Mouse (Mus musculus) cortical plate, adult 2 months (tissue): ENCODE data around the gene Ifitm3. TPM values are rescaled to one million over a fixed set of nuclear protein-coding genes. Genes with fewer than 3 reads are reported as not detected.
"Not testable (repeated sequence)": the region's sequence is repeated elsewhere in the genome, so short reads cannot be mapped to it uniquely, and the experiment has no call there.

Experiments
- H3K27ac ChIP-seq: fragments of 200-500 bp; 2 replicates; pipeline ENCODE4 v1.5.1; 2012; ENCODE audit warnings: low read length, control low read depth, inconsistent platforms; ENCODE audit not compliant: insufficient read depth
- H3K4me1 ChIP-seq: fragments of 200-500 bp; 2 replicates; pipeline ENCODE4 v1.6.1; 2011; ENCODE audit warnings: low read length; ENCODE audit not compliant: control insufficient read depth, insufficient read depth
- H3K4me3 ChIP-seq: fragments of 200-500 bp; 2 replicates; pipeline ENCODE4 v1.5.1; 2011; ENCODE audit warnings: mild to moderate bottlenecking, low read length, control low read depth; ENCODE audit not compliant: insufficient read depth
- CTCF ChIP-seq: fragments of 200-500 bp; IDR thresholded peaks from 2 replicates; pipeline ENCODE4 v1.5.1; 2011; ENCODE audit warnings: mild to moderate bottlenecking, control low read depth, low read length; ENCODE audit not compliant: insufficient read depth; ENCODE audit errors: extremely low read depth
- POLR2A ChIP-seq: fragments of 200-500 bp; IDR thresholded peaks from 2 replicates; pipeline ENCODE4 v1.6.1; 2011; ENCODE audit warnings: mild to moderate bottlenecking, low read length, control low read depth; ENCODE audit not compliant: insufficient read depth; ENCODE audit errors: extremely low read depth
- polyA plus RNA-seq: library from polyadenylated mRNA; depleted of rRNA; stranded (reverse); fragments of >200 nt; gene quantifications from 2 replicates; pipeline ENCODE4 v1.2.3, GENCODE M21; 2012

Ifitm3 gene
- polyA plus RNA-seq, 1 experiment, result 59.6 TPM

DNA sequence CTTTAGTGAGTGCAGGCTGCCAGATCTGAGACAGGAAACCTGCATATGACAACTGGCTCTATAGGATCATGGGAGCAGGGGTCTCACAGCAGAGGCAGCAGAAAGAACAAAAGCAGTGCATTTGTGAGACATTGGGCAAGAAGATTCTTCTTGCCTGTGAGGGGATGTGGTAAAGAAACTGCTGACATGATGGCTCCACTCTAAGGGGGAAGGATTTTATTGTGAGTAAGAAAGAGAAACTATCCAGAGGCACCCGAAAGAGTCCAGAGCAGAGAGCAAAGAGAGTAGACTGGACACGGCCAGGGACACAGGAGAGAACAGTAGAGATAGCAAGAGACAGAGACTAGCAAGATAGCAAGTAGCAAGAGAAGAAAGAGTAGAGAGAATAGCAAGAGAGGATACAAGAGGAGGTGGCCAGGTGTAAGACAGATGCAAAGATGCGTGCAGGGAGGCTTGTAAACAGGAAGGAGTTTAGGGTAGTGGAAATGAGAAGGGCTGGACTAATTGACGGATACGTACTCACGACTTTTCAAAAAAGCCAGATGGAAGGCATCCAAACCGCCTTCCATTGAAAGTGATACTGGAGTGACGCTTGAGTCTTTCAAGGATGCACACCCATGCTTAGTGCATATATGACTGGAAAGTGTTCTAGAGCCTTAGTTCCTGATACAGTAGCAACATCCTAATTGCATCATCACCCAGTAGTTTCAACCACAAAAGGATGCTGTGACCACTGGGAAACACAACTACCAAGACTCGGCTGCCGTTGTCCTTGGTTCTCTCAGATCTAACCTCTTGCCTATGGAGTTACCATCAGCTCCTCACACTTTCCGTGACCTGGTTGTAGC lies 11.5 kb downstream of the Ifitm3 start:
- TF ChIP-seq CTCF, result no peak
- no peak for TF ChIP-seq POLR2A
- Histone ChIP-seq H3K4me1 (no peaks in the 10 kb centered on the region), H3K4me3 (no peak overlapping the region), H3K27ac (peak overlapping the region; percentile 31; the same call in 1 of the 2 replicates)

DNA sequence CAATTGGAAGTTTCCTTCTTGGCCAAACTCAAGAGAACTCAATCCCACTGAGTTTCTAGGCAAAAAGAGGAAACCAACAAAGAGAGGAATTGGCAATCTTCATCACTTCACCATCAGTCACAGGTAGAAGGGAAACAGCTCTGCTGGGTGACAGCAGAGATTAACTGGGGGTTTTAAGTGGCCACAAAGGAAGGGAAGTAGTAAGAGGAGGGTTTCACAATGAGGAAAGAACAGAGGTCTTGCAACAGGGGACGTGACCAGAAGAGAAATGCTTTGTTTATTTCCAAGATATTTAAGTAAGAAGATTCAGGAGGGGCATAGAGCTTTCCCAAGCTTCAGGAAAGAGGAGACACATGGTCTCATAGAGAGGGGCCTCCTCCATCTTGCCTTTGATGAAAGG lies 12.8 kb downstream of the Ifitm3 start:
- Histone ChIP-seq H3K4me1 (no peaks in the 10 kb centered on the region), H3K4me3 (no peak overlapping the region), H3K27ac (no peak overlapping the region)
- TF ChIP-seq CTCF, result no peak
- TF ChIP-seq POLR2A, result no peak

DNA sequence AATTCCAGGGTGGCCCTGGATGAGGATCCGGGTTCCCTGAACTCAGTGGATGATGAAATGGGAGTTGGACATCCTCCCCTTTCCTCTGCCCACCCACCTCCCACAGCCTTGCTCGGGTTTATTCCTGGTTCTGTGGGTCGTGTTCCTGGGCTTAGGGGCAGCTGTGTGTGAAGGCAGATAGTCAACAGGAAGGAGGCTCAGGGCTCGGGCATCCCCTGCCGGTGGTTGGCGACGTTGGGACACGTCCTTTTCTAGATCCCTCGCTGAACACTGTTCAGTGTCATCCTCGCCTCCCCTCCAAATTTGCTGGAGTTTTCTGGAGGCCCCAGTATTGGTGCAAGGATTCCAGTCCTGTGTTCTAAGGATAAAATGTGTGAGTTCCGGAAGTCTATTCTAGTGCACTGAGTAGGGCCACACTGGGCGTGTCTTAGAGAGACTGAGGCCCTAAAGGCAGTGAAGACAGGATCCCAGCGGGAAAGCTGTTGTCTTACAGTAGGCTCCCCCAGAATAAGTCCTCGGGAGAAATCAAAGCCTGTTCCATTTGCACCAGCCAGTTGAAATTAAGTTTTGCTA lies 19.4 kb downstream of the Ifitm3 start:
- H3K27ac ChIP-seq, result no peak overlapping the region
- no peaks in the 10 kb centered on the region for H3K4me1 ChIP-seq
- no peak for TF ChIP-seq POLR2A
- TF ChIP-seq CTCF, result no peak
- H3K4me3 ChIP-seq, result no peak overlapping the region

DNA sequence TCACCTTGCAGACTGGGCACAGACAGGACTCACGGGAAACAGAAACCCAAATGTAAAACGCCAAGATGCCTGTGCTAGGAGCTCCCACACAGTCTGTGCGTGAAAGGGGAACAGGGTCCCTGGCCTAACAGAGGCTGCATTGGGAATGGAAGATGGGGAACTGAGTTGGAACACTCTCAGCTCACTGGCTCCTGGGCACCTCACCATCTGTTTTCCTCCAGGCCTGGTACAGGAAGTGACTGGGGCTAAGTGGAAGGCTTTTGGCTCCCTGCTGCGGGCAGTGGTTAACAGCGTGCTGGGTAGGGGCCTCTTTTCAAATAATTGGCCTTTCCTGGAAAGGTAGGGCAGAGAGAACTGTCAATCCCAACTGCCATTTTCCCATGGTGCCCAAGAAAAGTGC lies 19.9 kb downstream of the Ifitm3 start:
- Histone ChIP-seq H3K4me3 (no peak overlapping the region), H3K27ac (no peak overlapping the region), H3K4me1 (no peaks in the 10 kb centered on the region)
- TF ChIP-seq POLR2A (no peak), CTCF (no peak)

GRCm38 (mm10) chr7:140990185-140990584 lies 20.4 kb downstream of the Ifitm3 start:
- TF ChIP-seq POLR2A (no peak), CTCF (no peak)
- H3K4me3 ChIP-seq, result no peak overlapping the region
- no peaks in the 10 kb centered on the region for H3K4me1 ChIP-seq
- no peak overlapping the region for H3K27ac ChIP-seq

DNA sequence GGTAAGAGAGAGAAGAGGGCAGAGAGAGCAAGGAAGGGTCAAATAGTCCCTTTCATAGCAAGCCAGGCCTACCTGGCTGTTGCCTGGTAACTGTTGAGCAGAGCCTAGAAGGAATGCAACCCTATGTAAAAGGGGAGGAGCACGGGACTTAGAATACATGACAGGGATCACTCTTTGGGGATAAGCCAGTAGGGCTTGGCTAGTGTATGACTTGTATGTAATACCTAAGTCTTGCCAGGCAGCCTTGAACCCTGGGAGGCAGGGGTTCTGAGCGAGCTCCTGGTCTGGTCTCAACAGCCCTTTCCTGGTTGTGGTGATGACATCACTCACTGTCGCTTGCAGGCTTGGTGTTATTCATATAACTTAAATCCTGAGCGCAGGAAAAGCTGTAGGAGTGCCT lies 21.5 kb downstream of the Ifitm3 start:
- Histone ChIP-seq H3K4me1 (no peaks in the 10 kb centered on the region), H3K4me3 (no peak overlapping the region)
- TF ChIP-seq POLR2A (no peak), CTCF (no peak)

GRCm38 (mm10) chr7:140987182-140988138 lies 23.1 kb downstream of the Ifitm3 start:
- Histone ChIP-seq H3K27ac (no peak overlapping the region), H3K4me1 (no peaks in the 10 kb centered on the region), H3K4me3 (no peak overlapping the region)
- TF ChIP-seq POLR2A (no peak), CTCF (no peak)

More for the DNA sequence above, 21.5 kb downstream of the Ifitm3 start:
- H3K27ac ChIP-seq, result no peak overlapping the region

DNA sequence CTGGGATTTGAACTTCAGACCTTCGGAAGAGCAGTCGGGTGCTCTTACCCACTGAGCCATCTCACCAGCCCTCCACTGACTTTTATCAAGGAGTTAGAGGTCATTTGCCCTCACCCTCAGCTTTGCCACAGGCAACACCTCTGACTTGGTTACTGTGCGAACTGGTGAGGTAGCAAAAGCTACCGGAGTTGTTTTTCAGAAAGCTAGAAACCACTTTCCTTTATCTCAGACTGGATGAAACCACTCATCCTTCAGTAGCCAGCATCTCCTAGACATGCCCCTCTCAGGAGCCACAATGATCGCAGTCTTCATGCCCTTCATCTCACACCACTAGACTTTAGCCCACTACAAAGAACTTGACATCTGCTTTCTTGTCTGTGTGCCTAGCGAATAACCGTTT lies 27.6 kb downstream of the Ifitm3 start:
- TF ChIP-seq CTCF, result no peak
- no peak for TF ChIP-seq POLR2A
- Histone ChIP-seq H3K4me1 (no peaks in the 10 kb centered on the region), H3K27ac (no peak overlapping the region), H3K4me3 (no peak overlapping the region)

DNA sequence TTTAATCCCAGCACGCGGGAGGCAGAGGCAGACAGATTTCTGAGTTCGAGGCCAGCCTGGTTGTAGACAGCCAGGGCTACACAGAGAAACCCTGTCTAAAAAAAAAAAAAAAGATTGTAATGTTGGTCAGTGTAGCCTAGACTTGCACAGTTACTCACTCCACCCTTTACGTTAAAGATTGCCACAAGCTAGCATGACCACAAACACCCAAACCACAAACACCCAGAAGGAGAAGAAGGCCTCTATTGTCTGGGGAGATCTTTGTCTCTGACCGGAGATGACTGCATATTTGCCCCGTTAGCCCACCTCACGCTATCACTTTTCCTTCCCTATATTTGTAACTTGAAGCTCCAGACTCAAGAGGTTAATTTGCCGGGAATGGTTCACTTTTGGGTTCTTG lies 28.9 kb downstream of the Ifitm3 start:
- H3K4me3 ChIP-seq, result no peak overlapping the region
- no peak for TF ChIP-seq POLR2A
- no peak for TF ChIP-seq CTCF
- no peak overlapping the region for H3K27ac ChIP-seq
- no peaks in the 10 kb centered on the region for H3K4me1 ChIP-seq

DNA sequence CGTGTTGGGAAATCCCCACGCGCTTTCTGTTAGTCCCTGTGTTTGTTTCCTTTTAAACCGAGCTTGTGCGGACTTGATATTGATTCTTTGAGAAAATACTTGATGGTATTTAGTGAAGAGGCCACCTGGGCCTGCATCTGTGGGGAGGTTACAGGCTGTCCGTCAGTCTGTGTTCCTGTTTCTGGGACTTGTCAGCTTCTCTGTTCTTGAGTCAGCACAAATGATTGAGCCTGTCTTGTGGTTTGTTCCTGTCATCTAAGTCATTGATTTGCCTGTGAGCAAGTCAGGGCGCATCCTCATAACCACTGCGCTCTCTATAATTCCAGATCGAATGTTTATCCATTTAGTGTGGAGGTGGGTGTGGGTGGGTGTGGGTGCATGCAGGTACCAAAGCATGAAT lies 33.9 kb downstream of the Ifitm3 start:
- H3K4me1 ChIP-seq, H3K27ac ChIP-seq, H3K4me3 ChIP-seq: not testable (repeated sequence)
